Mouse (Mus musculus) megakaryocyte progenitor cell, adult 5-6 weeks (primary cell): Measurements from ENCODE around the gene Fcer1a. TPM values are rescaled to one million over a fixed set of nuclear protein-coding genes. Genes with fewer than 3 reads are reported as not detected.
A peak's percentile ranks its signal among the peaks of the same experiment; 100 is the strongest.

ENCODE experiments used
- ATAC-seq: replicated peaks from 2 replicates; pipeline ENCODE4 v1.8.0; 2016; ENCODE audit warnings: mild to moderate bottlenecking, moderate TSS enrichment, inconsistent platforms; ENCODE audit not compliant: poor library complexity
- total RNA-seq, 2 experiments: library from RNA; stranded (forward) in 1 of 2; stranded (reverse) in 1 of 2; fragments of 157-497, 149-512 nt in 1 of 2; fragments of 200-1000 nt in 1 of 2; gene quantifications; 2 replicates each; pipeline versions ENCODE4 v1.2.3 to v1.2.4; 2015 to 2017

Fcer1a gene
- total RNA-seq (2015) (7.9 and 8.0 TPM in 2 replicates), total RNA-seq (2017) (0.74 and 3.7 TPM in 2 replicates)

GRCm38 (mm10) chr1:173227081-173227480, at the start of gene Fcer1a:
TSS of gene Fcer1a (minus strand) at chr1:173227214.
- peak; percentile 39 for ATAC-seq

- no peak for ATAC-seq
These were observed 38.7 kb upstream of the Fcer1a start, which contains the start of gene Olfr418 for GRCm38 (mm10) chr1:173265701-173266100. TSS of gene Olfr418 (plus strand) at chr1:173266001.

GRCm38 (mm10) chr1:173249888-173250287, 22.9 kb upstream of the Fcer1a start:
- no peak for ATAC-seq

GRCm38 (mm10) chr1:173237004-173237403, 10.0 kb upstream of the Fcer1a start:
- ATAC-seq: peak; percentile 70

- ATAC-seq: peak; percentile 55
These were observed 10.5 kb downstream of the Fcer1a start for GRCm38 (mm10) chr1:173216481-173216880.

GRCm38 (mm10) chr1:173212092-173212491, 14.9 kb downstream of the Fcer1a start, which contains the start of gene Olfr1404:
TSS of gene Olfr1404 (plus strand) at chr1:173212392.
- ATAC-seq: no peak

- ATAC-seq: no peak
These were observed 29.5 kb downstream of the Fcer1a start, which contains the start of gene Olfr218 for GRCm38 (mm10) chr1:173197508-173197907. TSS of gene Olfr218 (plus strand) at chr1:173197808.

- 0 out of 2 replicates have a peak, but pooled peaks have one; percentile 48 for ATAC-seq
These were observed 30.7 kb downstream of the Fcer1a start for GRCm38 (mm10) chr1:173196359-173196758.

- ATAC-seq: peak; percentile 69
These were observed 35.0 kb downstream of the Fcer1a start for GRCm38 (mm10) chr1:173192059-173192458.

GRCm38 (mm10) chr1:173190540-173190939, 36.5 kb downstream of the Fcer1a start, which contains the start of gene Olfr1406:
TSS of gene Olfr1406 (minus strand) at chr1:173190640.
- no peak for ATAC-seq

- ATAC-seq: no peak
These were observed 52.7 kb downstream of the Fcer1a start for GRCm38 (mm10) chr1:173174154-173174842.

Other genes with a start within 250 kb of the Fcer1a start
- not detected in 2 replicates for gene Olfr1408, start 89.8 kb downstream of the Fcer1a start, total RNA-seq (2015)
- not detected in 2 replicates for gene Olfr1408, start 89.8 kb downstream of the Fcer1a start, total RNA-seq (2017)
- gene Olfr1406, start 36.6 kb downstream of the Fcer1a start, total RNA-seq (2015): not detected in 2 replicates
- gene Olfr1406, start 36.6 kb downstream of the Fcer1a start, total RNA-seq (2017): not detected in 2 replicates
- gene Olfr218, start 29.4 kb downstream of the Fcer1a start, total RNA-seq (2015): not detected in 2 replicates
- not detected in 2 replicates for gene Olfr218, start 29.4 kb downstream of the Fcer1a start, total RNA-seq (2017)
- gene Olfr1404, start 14.8 kb downstream of the Fcer1a start, total RNA-seq (2015): not detected in 2 replicates
- not detected in 2 replicates for gene Olfr1404, start 14.8 kb downstream of the Fcer1a start, total RNA-seq (2017)
- gene Olfr418, start 38.8 kb upstream of the Fcer1a start, total RNA-seq (2015): not detected in 2 replicates
- gene Olfr418, start 38.8 kb upstream of the Fcer1a start, total RNA-seq (2017): not detected in 2 replicates
- not detected in 2 replicates for gene Mptx2, start 50.6 kb upstream of the Fcer1a start, total RNA-seq (2015)
- gene Mptx2, start 50.6 kb upstream of the Fcer1a start, total RNA-seq (2017): not detected in 2 replicates
- not detected in 2 replicates for gene Ackr1, start 106.5 kb upstream of the Fcer1a start, total RNA-seq (2015)
- not detected in 2 replicates for gene Ackr1, start 106.5 kb upstream of the Fcer1a start, total RNA-seq (2017)
- gene Aim2, start 123.7 kb upstream of the Fcer1a start, total RNA-seq (2015): 56.5 and 62.8 TPM in 2 replicates
- gene Aim2, start 123.7 kb upstream of the Fcer1a start, total RNA-seq (2017): 65.3 and 67.4 TPM in 2 replicates
- 0.22 TPM in 1 of 2 replicates, not detected in the other for gene Cadm3, start 140.5 kb upstream of the Fcer1a start, total RNA-seq (2015)
- gene Cadm3, start 140.5 kb upstream of the Fcer1a start, total RNA-seq (2017): 0.14 TPM in 1 of 2 replicates, not detected in the other